Mouse (Mus musculus) layer of hippocampus, postnatal 25 days (tissue): Measurements from ENCODE around the gene Masp2. TPM values are rescaled to one million over a fixed set of nuclear protein-coding genes. Genes with fewer than 3 reads are reported as not detected.

Source experiments
- DNase-seq, 2 experiments: peaks; one replicate each; pipeline ENCODE4 v3.0.0; 2022; ENCODE audit warnings: mixed read lengths in 2 of 2, low spot score in 1 of 2; ENCODE audit errors: extremely low spot score in 1 of 2
- total RNA-seq, 2 experiments: library from RNA; stranded (reverse); gene quantifications; 2 replicates each; pipeline ENCODE4 v1.2.3; 2021

Masp2 gene
- total RNA-seq: 1 to 10 TPM; 3.0 to 3.9 TPM

- DNase-seq: no peak
Measured at GRCm38 (mm10) chr4:148602357-148603120, at the start of gene Masp2. Gene Masp2, plus strand, starts transcription at chr4:148602554.

GRCm38 (mm10) chr4:148557766-148558165, 44.6 kb upstream of the Masp2 start:
- no peak for DNase-seq

DNA sequence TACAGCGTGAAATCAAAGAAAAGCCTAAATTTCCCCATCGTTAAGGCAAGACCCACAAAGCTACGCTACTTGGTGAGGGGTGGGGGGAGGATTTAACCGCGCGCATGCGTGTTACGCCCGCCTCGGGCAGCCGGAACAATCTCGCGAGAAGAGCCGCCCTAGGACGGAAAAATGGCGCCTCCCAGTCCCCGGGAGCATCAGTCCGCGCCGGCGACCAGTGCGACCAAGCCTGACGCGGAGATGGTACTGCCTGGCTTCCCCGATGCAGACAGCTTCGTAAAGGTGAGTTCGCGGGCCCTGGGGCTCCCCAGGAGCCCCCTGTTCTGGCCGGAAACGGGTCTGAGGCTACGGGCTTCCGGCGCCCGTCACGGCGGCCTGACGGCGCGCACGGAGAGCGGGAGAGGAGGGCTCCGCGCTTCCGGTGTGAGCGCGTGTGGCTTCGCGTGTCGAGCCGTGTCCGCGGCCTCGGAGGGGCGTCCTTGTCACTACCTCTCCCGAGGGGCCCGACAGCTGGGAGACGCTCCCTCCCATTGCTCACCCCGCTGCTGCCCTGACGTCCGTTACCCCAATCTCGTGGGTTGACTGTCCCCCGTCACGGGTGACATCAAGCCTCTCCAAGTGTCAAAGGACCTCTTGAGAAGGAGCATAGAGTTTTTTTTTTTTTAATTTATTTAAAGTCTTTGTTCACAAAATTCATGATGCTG, 43.9 kb upstream of the Masp2 start, which contains the start of gene Exosc10:
Exosc10 (plus strand) TSS at position 133 of the 704 bp plus-strand sequence.
- peak; percentile 82 to 85 for DNase-seq

DNA sequence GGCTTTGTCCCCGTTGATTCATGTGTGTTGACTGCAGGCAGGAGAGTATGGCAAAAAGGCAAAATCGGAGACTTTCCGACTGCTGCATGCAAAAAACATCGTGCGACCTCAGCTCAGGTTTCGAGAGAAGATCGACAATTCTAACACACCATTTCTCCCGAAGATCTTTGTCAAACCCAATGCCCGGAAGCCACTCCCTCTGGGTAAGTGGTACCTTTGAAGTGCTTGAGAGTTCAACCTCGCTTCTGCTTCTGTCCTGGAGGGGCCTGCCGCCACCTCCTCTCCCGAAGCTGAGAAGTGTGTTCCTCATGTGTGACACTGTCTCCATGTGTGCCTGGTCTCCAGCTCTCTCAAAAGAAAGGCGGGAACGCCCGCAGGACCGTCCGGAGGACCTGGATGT, 39.7 kb upstream of the Masp2 start:
- DNase-seq: no peak

DNA sequence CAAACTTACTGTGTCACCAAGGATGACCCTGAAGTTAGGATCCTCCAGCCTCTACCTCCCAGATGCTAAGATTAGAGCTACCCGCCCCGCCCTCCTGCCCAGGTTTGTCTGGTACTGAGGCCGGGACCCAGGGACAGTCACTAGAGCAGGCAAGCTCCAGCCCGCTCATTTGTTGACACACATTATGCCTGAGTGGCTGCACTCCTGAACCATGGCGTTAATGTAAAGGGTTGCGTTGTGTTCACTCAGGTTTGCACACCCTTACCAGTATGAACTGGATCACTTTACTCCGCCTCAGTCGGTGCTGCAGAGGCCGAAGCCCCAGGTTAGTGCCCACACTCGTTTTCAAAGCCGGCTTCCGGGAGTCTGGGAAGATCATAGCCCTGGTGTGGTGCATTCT, 38.8 kb upstream of the Masp2 start:
- no peak for DNase-seq

GRCm38 (mm10) chr4:148570138-148570537, 32.2 kb upstream of the Masp2 start:
- DNase-seq: no peak

- no peak for DNase-seq
Measured at GRCm38 (mm10) chr4:148570693-148571295, 31.6 kb upstream of the Masp2 start.

- DNase-seq: no peak
Measured at GRCm38 (mm10) chr4:148573222-148573621, 29.1 kb upstream of the Masp2 start.

- DNase-seq: no peak
Measured at GRCm38 (mm10) chr4:148580765-148581164, 21.6 kb upstream of the Masp2 start.

- no peak for DNase-seq
Measured at GRCm38 (mm10) chr4:148581422-148581821, 20.9 kb upstream of the Masp2 start.

DNA sequence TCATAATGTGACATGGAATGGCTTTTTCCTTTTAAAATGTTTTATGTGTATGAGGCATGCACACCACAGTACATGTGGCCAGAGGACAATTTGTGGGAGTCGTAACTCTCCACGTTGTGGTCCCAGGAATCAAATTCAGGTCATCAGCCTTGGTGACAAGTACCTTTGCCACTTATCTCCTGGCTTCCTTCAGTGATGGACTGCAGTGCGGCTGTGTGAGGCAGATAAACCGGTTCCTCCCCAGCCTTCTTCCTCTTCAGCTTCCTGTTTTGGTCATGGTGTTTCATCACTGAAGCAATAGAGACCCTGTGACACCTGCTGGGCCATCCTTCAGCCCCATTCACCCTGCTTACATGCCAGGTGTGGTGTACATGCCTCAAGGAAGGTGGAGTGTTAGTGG, 19.1 kb upstream of the Masp2 start:
- DNase-seq: no peak

GRCm38 (mm10) chr4:148586648-148587047, 15.7 kb upstream of the Masp2 start:
- DNase-seq: no peak

DNA sequence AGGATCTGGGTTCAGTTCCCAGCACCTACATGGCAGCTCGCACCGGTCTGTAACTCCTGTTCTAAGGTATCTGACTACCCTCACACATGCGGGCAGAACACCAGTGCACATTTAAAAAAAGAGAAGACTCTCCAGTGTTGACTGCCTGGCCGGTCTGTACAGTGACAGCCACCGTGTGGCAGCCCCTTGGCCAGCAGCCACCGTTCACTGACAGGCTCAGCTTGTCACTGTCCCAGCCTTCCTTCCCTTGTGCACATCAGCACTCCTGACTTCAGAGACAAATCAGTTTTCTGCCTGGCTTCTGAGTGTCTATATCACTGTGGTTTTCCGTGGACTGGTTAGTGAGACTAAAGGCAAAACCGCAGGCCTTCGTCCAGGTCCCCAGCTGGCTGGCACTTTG, 13.6 kb upstream of the Masp2 start:
- DNase-seq: no peak

DNA sequence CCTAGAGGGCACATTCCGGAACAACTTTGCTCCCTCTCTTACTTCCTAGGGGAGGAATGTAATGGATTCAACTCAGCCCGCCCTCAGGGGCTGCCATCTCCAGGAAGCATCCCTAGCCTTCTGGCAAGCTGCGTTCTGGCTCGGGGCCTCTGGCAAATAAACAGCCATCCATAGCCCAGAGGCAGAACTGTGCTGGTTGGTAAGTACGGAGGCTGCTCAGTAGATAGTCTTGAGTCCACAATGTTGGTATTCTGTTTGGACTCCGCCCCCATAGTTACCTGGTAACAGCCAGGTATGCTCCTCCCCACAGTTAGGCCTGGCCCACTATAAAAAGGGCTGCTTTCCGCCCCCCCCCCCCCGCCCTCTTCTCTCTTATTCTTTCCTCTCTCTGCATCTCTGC, 12.8 kb upstream of the Masp2 start:
- no peak for DNase-seq

GRCm38 (mm10) chr4:148590421-148591170, 11.8 kb upstream of the Masp2 start:
- DNase-seq: no peak

DNA sequence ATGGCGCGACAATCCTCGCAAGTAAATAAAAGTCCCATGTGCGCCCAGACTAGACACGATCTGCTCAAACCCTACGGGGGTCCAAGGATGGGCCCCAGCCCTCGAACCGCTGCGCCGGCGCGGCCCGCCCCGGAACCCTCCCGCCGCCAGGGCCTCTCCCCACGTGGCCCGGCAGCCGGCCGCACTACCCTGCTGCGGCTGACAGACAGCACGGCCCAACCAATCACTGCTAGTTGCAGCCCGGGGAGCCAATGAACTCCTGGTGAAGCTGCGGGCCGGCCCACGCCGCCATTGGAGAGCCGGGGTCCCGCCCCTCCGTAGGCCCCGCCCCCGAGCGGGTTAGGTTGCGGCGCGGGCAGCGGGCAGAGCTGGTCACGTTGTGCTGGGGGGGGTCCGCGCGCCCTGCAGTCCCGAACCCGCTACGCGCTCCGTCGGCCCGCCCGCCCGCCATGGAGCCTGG, 11.2 kb upstream of the Masp2 start, which contains the start of gene Srm:
Srm (plus strand) TSS at position 333 of the 460 bp plus-strand sequence.
- DNase-seq: peak; percentile 82 to 89

DNA sequence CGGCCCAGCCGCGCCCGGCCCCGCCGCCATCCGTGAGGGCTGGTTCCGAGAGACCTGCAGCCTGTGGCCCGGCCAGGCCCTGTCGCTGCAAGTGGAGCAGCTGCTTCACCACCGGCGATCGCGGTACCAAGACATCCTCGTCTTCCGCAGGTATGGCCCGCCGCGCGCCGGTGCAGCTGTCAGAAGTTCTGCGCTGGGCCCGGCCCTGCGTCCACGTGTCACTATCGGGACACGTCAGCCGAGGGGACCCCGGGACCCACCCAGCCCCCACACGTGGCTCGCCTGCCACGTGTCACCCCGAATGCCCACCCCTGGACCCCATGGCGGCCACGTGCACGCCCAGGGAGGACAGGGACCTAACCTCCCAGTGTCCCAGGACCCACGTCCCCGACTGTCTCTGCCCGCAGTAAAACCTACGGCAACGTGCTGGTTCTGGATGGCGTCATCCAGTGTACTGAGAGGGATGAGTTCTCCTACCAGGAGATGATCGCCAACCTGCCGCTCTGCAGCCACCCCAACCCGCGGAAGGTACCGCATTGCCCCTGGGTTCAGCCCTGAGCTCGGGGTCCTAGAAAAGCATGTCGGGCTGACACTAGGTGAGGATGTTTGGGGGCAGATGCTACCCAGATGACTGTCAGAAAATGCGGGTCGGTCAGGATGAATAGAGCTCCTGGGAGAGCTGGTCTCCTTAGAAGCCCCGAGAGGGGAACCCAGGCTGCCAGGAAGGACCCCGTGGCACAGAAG, 10.5 kb upstream of the Masp2 start:
- DNase-seq: peak in 1 of 2 experiments; percentile 27

GRCm38 (mm10) chr4:148593996-148594395, 8.4 kb upstream of the Masp2 start:
- DNase-seq: no peak

DNA sequence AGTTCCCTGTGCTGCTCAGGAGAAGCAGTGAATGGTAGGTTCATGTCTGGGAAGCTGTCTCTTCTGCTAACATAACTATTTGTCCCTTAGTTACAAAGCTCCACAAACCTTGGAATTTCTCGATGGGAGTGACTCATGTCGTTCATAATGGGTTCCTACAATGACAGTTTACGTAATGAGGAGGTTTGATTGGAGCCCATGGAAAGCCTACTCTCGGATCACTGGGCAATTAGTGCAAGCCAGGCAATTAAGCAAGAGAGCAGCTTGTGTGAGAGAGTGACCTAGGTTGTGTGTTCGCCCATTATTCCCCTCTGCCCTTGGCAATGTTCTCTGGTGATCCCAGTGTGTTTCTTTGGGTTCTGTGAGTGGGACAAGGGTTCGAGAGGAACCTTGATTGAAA, 6.4 kb upstream of the Masp2 start:
- no peak for DNase-seq

GRCm38 (mm10) chr4:148596731-148597130, 5.6 kb upstream of the Masp2 start:
- DNase-seq: no peak
